Mouse (Mus musculus) cortical plate, adult 2 months (tissue): ENCODE measurements around the gene Rtbdn.

Experiments used
- CTCF ChIP-seq: fragments of 200-500 bp; IDR thresholded peaks from 2 replicates; pipeline ENCODE4 v1.5.1; 2011; ENCODE audit warnings: mild to moderate bottlenecking, control low read depth, low read length; ENCODE audit not compliant: insufficient read depth; ENCODE audit errors: extremely low read depth
- POLR2A ChIP-seq: fragments of 200-500 bp; IDR thresholded peaks from 2 replicates; pipeline ENCODE4 v1.6.1; 2011; ENCODE audit warnings: mild to moderate bottlenecking, low read length, control low read depth; ENCODE audit not compliant: insufficient read depth; ENCODE audit errors: extremely low read depth

DNA sequence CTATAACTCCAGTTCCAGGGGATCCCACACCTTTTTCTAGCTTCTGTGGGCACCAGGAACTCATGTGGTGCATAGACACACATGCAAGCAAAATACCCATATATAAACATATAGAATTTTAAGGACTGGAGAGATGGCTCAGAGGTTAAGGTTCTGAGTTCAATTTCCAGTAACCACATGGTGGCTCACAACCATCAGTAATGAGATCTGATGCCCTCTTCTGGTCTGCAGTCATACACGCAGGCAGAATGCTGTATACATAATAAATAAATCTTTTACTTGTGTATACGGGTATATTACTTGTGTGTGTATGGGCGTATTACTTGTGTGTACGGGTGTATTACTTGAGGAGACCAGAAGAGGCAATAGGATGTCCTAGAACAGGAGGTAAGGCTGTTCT is 17.2 kb downstream of the Rtbdn start:
- no peak for TF ChIP-seq CTCF
- TF ChIP-seq POLR2A: no peak
